Mouse (Mus musculus): ENCODE results near the gene Gpr107. TPM values are rescaled to one million over a fixed set of nuclear protein-coding genes. Genes with fewer than 3 reads are reported as not detected.

Gpr107 gene
- polyA plus RNA-seq, 1 experiment from 2014 or later, result 37.5 TPM

- no peaks in the 10 kb centered on the region for H3K27me3 ChIP-seq
- no peak overlapping the region for H3K4me2 ChIP-seq (replicated peaks)
- peaks cover 5% of the 10 kb centered on the region; the same call in 1 of the 2 replicates for H3K4me1 ChIP-seq (replicated peaks)
- no peak overlapping the region for H3K27ac ChIP-seq
- H3K9me3 ChIP-seq, result no peaks in the 10 kb centered on the region
- WGBS, result 83% methylated on average over 14 of the region's 14 CpGs
- ATAC-seq, result no peak
- H3K4me3 ChIP-seq (replicated peaks), result no peak overlapping the region
- H3K9ac ChIP-seq (replicated peaks), result no peak overlapping the region
- no peaks in the 10 kb centered on the region for H3K36me3 ChIP-seq
These were observed 22.2 kb upstream of the Gpr107 start for GRCm38 (mm10) chr2:31129742-31130518.

GRCm38 (mm10) chr2:31130815-31131299 lies 21.3 kb upstream of the Gpr107 start:
- ATAC-seq, result no peak
- Histone ChIP-seq H3K27me3 (no peaks in the 10 kb centered on the region), H3K4me2 (replicated peaks) (no peak overlapping the region), H3K4me1 (replicated peaks) (peaks cover 5% of the 10 kb centered on the region; the same call in 1 of the 2 replicates), H3K36me3 (no peaks in the 10 kb centered on the region), H3K9me3 (no peaks in the 10 kb centered on the region), H3K27ac (no peak overlapping the region), H3K9ac (replicated peaks) (no peak overlapping the region), H3K4me3 (replicated peaks) (no peak overlapping the region)
- 73% methylated on average over 8 of the region's 8 CpGs for WGBS

- H3K9me3 ChIP-seq, result no peaks in the 10 kb centered on the region
- H3K27ac ChIP-seq, result no peak overlapping the region
- H3K4me2 ChIP-seq (replicated peaks), result no peak overlapping the region
- H3K27me3 ChIP-seq, result no peaks in the 10 kb centered on the region
- H3K36me3 ChIP-seq, result no peaks in the 10 kb centered on the region
- H3K9ac ChIP-seq (replicated peaks), result no peak overlapping the region
- no peaks in the 10 kb centered on the region; the same call in 1 of the 2 replicates for H3K4me1 ChIP-seq (replicated peaks)
- 65% methylated on average over 8 of the region's 8 CpGs for WGBS
- no peak overlapping the region for H3K4me3 ChIP-seq (replicated peaks)
- ATAC-seq, result no peak
These were observed 19.4 kb upstream of the Gpr107 start for GRCm38 (mm10) chr2:31132682-31133081.

- ATAC-seq, result no peak
- H3K4me2 ChIP-seq (replicated peaks), result no peak overlapping the region
- no peaks in the 10 kb centered on the region for H3K27me3 ChIP-seq
- no peak overlapping the region for H3K4me3 ChIP-seq (replicated peaks)
- H3K27ac ChIP-seq, result no peak overlapping the region
- H3K9ac ChIP-seq (replicated peaks), result no peak overlapping the region
- 87% methylated on average over 3 of the region's 4 CpGs for WGBS
- no peaks in the 10 kb centered on the region for H3K9me3 ChIP-seq
- no peaks in the 10 kb centered on the region for H3K36me3 ChIP-seq
- H3K4me1 ChIP-seq (replicated peaks), result no peaks in the 10 kb centered on the region; the same call in 1 of the 2 replicates
These were observed 18.1 kb upstream of the Gpr107 start for GRCm38 (mm10) chr2:31133981-31134380.

- no peak for ATAC-seq
- Histone ChIP-seq H3K9ac (replicated peaks) (no peak overlapping the region), H3K4me1 (replicated peaks) (peaks cover 8% of the 10 kb centered on the region), H3K27ac (no peak overlapping the region), H3K4me2 (replicated peaks) (no peak overlapping the region), H3K9me3 (no peaks in the 10 kb centered on the region), H3K4me3 (replicated peaks) (no peak overlapping the region), H3K27me3 (0 out of 2 replicates have a peak, but pooled peaks cover 11% of the 10 kb centered on the region), H3K36me3 (no peaks in the 10 kb centered on the region)
- WGBS, result 72% methylated on average over 13 of the region's 13 CpGs
These were observed 16.6 kb upstream of the Gpr107 start for GRCm38 (mm10) chr2:31135512-31135931.

GRCm38 (mm10) chr2:31136338-31136737 lies 15.8 kb upstream of the Gpr107 start:
- no peak overlapping the region for H3K27ac ChIP-seq
- no peak overlapping the region for H3K9ac ChIP-seq (replicated peaks)
- no peak overlapping the region for H3K4me2 ChIP-seq (replicated peaks)
- H3K4me1 ChIP-seq (replicated peaks), result peaks cover 14% of the 10 kb centered on the region
- H3K36me3 ChIP-seq, result no peaks in the 10 kb centered on the region
- no peak overlapping the region for H3K4me3 ChIP-seq (replicated peaks)
- 0 out of 2 replicates have a peak, but pooled peaks cover 11% of the 10 kb centered on the region for H3K27me3 ChIP-seq
- WGBS, result 75% methylated on average over 9 of the region's 13 CpGs
- no peaks in the 10 kb centered on the region for H3K9me3 ChIP-seq
- ATAC-seq, result no peak

- no peak overlapping the region for H3K4me3 ChIP-seq (replicated peaks)
- no peak overlapping the region for H3K27ac ChIP-seq
- H3K9ac ChIP-seq (replicated peaks), result no peak overlapping the region
- no peaks in the 10 kb centered on the region for H3K9me3 ChIP-seq
- H3K4me2 ChIP-seq (replicated peaks), result no peak overlapping the region
- H3K36me3 ChIP-seq, result no peaks in the 10 kb centered on the region
- ATAC-seq, result no peak
- H3K27me3 ChIP-seq, result 0 out of 2 replicates have a peak, but pooled peaks cover 11% of the 10 kb centered on the region
- 83% methylated on average over 14 of the region's 14 CpGs for WGBS
- peaks cover 15% of the 10 kb centered on the region for H3K4me1 ChIP-seq (replicated peaks)
These were observed 15.0 kb upstream of the Gpr107 start for GRCm38 (mm10) chr2:31137018-31137590.

- no peaks in the 10 kb centered on the region for H3K36me3 ChIP-seq
- H3K27me3 ChIP-seq, result peaks cover 22% of the 10 kb centered on the region
- WGBS, result 91% methylated on average over 10 of the region's 10 CpGs
- H3K9ac ChIP-seq (replicated peaks), result no peak overlapping the region
- H3K4me3 ChIP-seq (replicated peaks), result no peak overlapping the region
- no peak for ATAC-seq
- H3K4me1 ChIP-seq (replicated peaks), result peaks cover 19% of the 10 kb centered on the region
- no peaks in the 10 kb centered on the region for H3K9me3 ChIP-seq
- H3K27ac ChIP-seq, result no peak overlapping the region
- H3K4me2 ChIP-seq (replicated peaks), result no peak overlapping the region
These were observed 12.9 kb upstream of the Gpr107 start for GRCm38 (mm10) chr2:31139174-31139632.

GRCm38 (mm10) chr2:31139991-31140771 lies 11.9 kb upstream of the Gpr107 start:
- WGBS, result 83% methylated on average over 12 of the region's 12 CpGs
- Histone ChIP-seq H3K9ac (replicated peaks) (peak overlapping the region; percentile 92), H3K4me2 (replicated peaks) (peak overlapping the region; percentile 89), H3K27me3 (peaks cover 22% of the 10 kb centered on the region), H3K4me3 (replicated peaks) (peak overlapping the region; percentile 82), H3K36me3 (0 out of 2 replicates have a peak, but pooled peaks cover 1% of the 10 kb centered on the region), H3K9me3 (no peaks in the 10 kb centered on the region), H3K4me1 (replicated peaks) (peaks cover 19% of the 10 kb centered on the region), H3K27ac (no peak overlapping the region)
- no peak for ATAC-seq

GRCm38 (mm10) chr2:31140772-31141073 lies 11.4 kb upstream of the Gpr107 start:
- no peaks in the 10 kb centered on the region for H3K9me3 ChIP-seq
- peaks cover 22% of the 10 kb centered on the region for H3K27me3 ChIP-seq
- peak overlapping the region; percentile 89 for H3K4me2 ChIP-seq (replicated peaks)
- no peak; the same call in 1 of the 2 replicates for ATAC-seq
- WGBS, result 8% methylated on average over 10 of the region's 10 CpGs
- H3K9ac ChIP-seq (replicated peaks), result peak overlapping the region; percentile 92
- H3K4me3 ChIP-seq (replicated peaks), result peak overlapping the region; percentile 82
- H3K27ac ChIP-seq, result 0 out of 2 replicates have a peak overlapping the region, but pooled peaks have one; percentile 86
- H3K4me1 ChIP-seq (replicated peaks), result peaks cover 19% of the 10 kb centered on the region
- 0 out of 2 replicates have a peak, but pooled peaks cover 6% of the 10 kb centered on the region for H3K36me3 ChIP-seq

- peak overlapping the region; percentile 82 for H3K4me3 ChIP-seq (replicated peaks)
- H3K27me3 ChIP-seq, result peaks cover 22% of the 10 kb centered on the region
- H3K4me1 ChIP-seq (replicated peaks), result peaks cover 19% of the 10 kb centered on the region
- under 1% methylated on average over 78 of the region's 78 CpGs for WGBS
- ATAC-seq, result peak; percentile 76
- peaks cover 10% of the 10 kb centered on the region for H3K36me3 ChIP-seq
- H3K9me3 ChIP-seq, result no peaks in the 10 kb centered on the region
- H3K27ac ChIP-seq, result peak overlapping the region; percentile 86
- peak overlapping the region; percentile 89 for H3K4me2 ChIP-seq (replicated peaks)
- peak overlapping the region; percentile 92 for H3K9ac ChIP-seq (replicated peaks)
These were observed 10.8 kb upstream of the Gpr107 start for GRCm38 (mm10) chr2:31141074-31141866.
